Mouse (Mus musculus): ENCODE results near the gene Eva1c.

DNA sequence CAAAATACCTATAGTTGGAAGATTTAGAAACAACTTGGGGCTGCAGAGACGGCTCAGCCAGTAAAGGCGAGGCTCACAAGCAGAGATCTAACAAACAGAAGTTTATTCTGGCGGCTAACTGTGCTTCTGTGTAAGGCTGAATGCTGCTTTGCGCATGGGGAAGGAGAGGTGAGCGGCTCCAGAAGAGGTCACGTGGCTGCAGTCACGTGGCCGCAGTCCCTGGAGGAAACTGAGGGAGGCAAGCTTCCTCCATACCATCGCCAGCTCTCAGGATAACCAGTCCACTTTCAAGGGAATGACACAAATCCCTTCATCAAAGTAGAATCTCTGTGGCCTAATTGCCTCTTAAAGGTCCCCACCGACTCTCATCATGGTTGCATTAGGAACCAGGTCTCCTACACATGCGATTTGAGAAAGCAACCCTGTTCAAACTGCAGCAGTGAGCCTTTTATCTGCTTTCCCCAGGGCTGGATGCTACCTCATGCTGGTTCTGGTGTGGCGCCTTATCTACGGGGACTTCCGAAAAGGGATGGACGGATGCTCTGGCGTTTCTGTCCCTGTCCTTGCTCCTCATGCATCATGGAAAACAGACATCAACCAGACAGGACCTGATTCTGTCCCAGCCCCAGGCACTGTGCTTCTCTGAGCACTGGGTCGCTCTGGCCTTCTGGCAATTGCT lies 84.5 kb downstream of the Eva1c start:
- no peak for TF ChIP-seq POLR2A (IDR thresholded peaks at IDR 0.05; ENCODE audit: borderline replicate concordance, control insufficient read depth, low read depth, low read length)
- no peak for TF ChIP-seq CTCF (IDR thresholded peaks at IDR 0.05; ENCODE audit: control insufficient read depth, insufficient read depth, low read length)
